Mouse (Mus musculus): ENCODE measurements at regions not wholly inside any gene's neighbourhood (a gene's known extent, or its start where the extent isn't known, plus 50 kb on each side); places are given as distances from the start of the nearest gene placed in this dataset.

DNA sequence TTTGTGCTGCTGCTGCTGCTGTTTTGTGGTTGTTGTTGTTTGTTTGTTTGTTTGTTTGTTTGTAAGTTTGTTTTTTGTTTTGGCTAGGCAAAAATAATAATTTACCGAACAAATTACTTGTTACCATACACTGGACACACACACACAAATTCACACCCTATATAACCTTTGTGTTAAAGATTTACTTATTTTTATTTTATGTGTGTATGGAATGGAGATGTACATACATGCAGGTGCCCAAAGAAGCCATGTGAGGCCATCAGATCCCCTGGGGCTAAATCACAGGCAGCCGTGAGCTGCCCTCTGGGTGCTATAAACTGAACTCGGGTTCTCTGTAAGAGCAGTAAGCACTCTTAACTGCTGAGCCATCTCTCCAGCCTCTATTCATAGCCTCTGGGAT, 56.0 kb downstream of the Pttg1 start:
- no peak for DNase-seq

DNA sequence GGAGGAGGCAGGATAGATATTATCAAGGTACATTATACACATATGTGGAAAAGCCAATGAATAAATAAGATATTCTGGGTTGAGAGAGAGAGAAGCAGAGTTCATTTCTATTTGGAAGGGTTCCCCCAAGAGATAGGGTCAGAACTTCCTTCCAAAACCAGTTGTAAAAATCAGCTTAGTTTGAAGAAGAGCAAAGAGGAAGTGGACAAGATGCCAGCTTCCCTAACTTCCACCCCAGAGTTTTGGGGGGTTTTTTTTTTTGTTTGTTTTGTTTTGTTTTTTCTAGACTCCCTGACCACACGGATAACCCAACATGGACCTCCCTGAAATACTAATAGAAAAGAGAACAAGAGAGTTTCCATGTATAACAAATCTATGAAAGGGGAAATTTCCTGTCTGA, 57.7 kb downstream of the Pttg1 start:
- DNase-seq: no peak

DNA sequence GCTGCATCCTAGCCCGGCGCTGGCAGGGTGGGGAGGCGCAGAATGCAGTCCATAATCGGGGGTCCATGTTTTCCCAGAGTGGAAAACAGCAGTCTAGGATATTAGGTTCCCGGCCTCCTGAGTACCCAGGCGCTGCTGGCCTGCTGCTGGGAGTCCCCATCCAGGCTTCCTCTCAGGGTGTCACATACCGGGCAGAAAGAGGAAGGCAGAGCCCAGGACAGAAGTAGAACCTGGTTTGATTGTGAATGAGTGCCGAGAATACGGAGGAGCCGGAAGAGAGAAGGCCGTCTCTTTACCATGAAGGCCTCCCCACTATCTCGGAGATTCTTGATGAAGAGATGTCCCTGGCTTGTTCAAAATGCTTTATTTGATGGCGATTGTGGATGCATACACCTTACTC, 64.2 kb downstream of the Pttg1 start:
- no peak for DNase-seq

DNA sequence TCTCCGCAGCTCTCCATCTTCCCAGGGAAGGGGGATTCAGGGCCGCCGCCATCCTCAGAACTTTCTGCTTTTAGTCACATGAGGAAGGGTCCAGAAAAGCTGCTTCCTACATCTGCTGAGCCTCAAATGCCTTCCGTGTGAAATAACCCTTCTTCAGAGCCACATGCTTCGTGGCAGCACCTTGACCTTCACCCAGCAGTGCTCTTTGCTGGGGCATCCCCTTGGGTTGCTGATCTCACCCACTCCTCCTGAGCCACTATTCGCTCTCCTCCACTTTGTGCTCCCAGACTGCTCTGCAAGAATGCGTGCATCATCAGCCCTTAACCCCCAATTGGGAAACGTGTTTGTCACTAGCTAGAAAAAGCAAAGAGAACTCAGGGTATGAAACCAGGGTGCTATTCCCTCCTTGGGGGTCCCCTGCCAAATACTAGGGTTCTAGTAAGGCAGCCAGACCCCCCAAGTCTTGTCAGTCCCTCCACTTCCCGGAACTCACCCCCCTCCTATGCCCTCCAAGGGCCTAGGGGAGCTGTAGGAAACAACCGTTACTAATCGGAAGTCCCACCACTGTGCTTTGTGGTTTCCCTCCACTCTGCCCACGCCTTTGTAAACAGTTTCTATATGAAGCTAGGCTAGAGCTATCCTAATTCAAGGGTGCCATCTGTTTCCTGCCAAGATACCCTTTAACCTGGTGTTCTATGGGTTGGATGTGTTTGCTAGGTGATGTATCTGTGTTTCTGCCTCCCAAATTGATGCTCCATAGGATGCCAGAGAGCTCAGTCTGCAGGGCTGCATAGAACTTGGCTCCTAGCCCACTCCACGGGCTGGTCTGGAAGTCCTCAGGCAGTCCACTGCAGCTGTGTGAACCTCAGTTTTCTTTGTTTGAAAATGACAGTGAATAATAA, 67.4 kb downstream of the Pttg1 start:
- peak; percentile 40 to 42 for DNase-seq

DNA sequence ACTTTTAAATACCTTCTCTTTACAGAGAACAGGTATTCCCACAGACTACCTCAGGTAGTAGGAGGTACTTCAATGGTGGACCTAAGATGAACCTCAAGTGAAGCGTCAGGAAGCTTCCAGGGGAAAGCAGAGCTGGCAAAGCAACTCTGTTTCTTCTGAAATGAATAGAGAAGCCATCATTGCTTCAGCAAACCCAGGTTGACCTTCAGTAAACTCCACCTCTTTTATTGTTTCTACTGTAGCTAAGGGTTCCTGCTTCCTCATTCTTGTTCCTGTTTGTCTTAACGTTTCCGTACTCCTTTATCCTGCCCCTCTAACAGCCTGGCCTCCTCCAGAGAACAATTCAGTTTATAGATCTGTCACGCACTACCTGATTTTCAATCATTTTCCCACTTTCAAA, 72.4 kb downstream of the Pttg1 start:
- no peak for DNase-seq

DNA sequence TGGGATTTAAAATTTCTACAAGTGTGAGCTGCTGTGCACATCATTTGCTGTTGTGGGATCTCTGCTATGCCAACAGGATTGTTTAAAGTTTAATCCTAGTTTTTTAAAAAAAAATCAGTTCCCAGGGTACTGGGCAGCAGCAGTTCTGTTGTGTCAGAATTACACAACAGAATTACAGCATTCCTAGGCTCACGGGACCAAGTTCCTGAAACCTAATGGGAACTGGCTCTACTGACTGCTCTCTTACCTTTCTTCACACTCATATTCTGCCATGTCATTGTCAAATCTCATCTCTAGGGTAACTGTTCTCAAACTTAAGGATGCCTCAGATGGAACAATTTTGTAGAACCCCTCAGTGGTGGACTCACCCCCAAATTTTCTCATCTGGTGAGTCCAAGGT, 73.0 kb downstream of the Pttg1 start:
- no peak for DNase-seq

DNA sequence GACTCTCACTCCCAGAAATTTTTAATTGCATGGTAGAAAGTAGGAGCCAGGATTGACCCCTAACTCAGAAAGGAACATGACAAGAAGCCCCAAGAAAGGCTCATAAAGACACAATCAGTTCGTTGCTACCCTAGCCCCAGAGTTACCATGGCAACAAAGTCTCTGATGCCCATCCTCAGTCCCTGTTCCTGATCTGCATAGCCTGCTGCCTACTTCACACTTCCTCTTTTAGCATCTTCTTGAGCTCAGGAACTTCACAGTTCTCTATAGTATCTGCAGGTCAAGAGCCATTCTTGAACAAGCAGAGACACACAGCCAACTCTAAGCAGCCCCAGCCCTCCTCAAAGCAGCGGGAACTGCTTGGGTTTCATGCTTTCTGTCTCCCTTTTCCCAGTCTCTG, 74.2 kb downstream of the Pttg1 start:
- DNase-seq: no peak

DNA sequence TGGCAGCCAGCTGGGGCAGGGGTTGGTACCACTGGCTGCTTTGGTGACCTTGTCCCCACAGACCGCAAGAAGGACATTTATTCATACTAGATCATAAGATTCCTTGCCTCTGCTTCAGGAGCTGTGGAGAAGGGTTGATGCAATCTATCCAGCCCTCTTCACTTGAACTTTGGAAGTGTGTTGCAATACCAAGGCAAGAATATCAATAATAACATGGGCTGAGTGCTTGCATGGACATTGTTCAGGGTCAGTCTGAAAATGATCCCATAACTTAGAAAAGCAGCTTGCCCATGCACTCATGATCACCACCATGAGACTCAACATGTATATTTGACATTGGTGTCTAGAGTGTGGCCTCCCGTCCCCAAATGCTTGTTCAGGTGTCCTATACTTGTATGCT, 74.7 kb downstream of the Pttg1 start:
- no peak for DNase-seq

DNA sequence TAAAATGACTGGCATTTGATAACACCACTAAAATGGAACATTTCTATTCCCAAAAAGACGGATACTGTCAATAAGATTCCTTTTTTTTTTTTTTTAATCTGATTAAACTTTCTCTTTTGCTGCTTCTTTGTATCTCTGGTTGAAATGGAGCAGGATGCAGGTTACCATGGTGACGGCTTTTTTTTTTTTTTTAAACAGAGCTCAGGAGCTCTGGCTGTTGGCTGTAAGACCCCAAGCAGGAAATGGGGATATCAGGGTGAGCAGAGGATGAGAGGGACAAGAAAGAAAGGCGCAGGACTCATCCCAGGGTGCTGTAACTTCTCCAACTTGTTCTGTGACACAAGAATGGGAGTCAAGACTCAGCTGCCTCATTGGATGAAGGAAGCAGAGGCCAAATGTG, 75.8 kb downstream of the Pttg1 start:
- DNase-seq: no peak

DNA sequence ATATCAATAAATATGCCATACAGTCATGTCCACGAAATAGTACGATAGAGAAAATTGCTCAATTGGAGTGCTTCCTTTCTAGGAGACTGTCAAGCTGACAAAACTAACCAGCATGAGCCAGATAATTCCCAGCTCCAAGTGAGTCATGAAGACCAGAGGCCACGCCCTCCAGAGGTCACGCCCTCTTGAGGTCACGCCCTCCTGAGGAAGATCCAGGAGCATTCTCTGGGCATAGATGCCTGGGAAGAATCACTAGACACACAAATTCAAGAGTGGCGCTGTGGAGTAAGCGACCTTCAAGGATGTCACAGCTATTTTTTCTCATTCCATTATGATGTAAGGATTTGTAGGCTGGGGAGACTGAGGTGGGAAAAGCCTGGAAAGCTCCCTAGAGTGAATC, 76.5 kb downstream of the Pttg1 start:
- DNase-seq: no peak

DNA sequence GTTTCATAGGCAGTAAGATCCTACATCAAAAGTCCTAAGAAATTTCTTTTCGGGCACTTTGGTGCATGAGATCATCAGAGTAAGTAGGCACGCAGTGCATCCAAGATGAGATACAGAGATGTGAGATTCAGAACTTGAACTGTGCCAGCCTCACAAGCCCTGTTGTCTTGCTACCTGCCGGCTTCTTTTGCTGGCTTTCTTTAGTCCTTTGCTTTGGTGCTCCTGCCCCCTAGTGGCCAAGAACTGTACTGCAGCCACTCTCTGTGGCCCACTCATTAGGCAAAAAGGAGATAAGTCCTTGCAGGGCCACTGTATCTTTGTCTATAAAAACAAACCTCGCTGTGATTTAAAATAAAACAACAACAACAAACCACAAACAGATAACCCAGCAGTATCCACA, 77.5 kb downstream of the Pttg1 start:
- peak; percentile 94 to 97 for DNase-seq

DNA sequence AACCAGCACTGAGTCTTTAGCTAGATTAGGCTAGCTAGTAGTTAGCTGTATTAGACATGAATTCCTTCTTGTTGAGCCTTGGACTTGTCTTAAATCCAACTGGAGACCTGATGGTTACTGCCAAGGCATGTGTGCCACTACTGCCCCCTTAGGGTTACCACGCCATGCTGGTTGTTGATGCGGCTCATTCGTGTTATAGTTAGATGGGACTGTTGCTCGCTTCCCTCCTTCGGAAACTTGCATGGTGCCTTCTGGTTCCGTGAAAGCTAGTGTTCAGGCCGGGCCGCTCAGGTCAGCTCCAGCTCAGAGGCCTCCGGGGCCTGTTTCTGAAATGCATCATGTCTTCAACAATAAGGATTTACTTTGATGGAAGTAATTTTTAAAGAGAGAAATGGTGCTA, 79.6 kb downstream of the Pttg1 start:
- DNase-seq: no peak

DNA sequence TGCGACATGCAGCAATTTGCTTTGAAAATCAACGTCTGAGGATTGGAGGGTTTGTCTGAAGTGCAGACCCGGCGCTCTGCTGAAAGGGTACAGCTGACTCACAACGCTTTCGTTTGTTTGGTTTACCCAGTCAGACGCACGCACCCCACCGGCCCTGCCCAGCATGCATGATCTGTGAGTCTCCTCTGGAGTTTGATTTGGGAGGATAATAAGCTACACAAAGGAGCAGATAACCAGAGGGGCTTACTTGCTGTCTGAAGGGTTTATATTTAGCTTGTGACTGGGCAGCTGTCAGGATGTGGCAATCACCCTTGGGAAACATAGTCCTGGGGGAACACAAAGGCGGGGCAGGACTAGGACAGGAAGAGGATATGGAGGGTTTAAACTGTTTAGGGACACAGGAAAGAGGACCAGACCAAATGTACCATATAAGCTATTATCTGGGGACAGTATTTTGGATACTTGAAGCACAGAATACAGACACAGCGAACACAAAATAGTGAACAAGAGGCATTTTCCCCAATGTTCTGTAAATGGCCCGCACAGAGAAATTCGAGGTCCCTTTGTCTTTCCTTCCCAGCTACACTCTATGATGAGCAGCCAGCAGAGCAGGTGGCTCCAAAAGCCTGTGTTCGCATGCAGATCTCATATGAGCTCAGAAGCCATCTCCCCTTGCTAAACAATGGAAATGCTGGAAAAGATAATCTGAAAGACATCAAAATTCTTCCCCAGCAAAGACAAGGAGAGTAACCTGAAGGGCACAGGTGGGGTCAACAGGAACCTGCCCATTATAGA, 81.1 kb downstream of the Pttg1 start:
- peak; percentile 34 to 38 for DNase-seq

DNA sequence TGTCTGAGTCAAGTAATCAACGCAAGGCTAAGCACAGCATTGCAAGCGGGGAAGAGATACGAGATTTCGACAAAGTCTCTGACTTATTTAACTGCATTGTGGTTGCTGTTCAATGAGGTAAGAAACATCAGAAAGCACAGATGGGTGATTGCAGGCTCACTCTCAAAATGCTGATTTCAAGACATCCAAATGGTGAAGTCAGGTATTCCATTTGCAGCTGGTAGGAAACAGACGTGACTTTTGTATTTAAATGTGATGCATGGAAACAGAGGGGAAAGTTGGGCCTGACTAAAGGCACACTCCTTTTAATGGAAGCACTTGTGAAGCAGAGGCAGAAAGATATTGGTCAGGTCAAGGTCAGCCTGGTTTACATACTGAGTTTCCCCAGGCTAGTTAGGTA, 82.5 kb downstream of the Pttg1 start:
- no peak for DNase-seq

DNA sequence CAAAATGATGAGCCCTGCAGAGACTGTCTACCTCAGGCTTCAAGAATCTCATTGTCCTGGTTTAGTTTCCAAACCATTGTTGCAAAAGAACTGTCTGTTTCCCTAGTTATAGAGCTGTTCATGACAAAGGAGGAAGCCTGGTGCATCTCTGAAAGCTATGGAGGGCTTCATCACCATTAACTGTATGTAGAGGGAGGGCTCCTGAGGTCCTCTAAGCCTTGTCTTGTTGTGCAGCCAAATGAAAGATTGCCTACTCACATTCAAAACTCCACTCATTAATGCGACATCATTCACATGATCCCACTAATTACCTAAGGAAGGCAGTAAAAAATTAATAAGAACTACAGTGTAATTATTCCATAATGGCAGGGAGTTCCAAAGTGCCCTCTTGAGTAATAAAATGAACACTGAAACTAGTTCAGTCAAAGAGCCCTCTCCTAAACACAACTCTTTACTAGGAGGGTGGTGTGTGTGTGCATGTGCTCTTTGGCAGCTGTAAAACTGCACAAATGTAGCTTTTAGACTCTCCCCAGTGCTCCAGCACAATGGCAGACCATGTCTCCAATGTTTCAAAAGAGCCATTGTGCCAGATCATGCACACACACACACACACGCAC, 87.6 kb downstream of the Pttg1 start:
- no peak for DNase-seq

DNA sequence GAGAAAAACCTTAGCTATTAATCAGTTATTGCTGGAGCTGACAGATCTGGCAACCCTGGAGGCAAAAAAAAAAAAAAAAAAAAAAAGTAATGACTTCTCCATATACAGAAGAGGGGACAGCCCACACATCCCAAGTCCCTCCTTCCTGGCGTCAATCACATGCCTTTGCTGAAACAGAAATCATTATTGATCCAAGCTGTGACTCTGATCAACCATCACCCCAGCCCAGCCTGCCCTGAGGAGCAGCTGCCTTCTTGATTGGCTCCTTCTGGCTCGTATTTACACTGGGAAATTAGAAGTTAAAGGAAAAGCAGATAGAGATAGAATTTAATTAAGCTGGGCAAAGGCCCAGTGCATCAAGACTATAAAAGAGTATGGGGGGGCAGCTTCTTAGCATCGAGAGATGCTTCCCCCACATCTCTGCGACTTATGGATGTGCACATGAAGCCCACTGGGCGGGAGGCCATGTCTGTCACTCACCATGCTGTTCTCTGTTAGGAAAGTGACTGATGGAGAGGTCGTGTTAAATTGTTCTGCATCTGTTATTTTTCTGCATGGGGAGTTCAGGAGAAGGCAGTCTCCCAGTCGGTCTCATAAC, 90.3 kb downstream of the Pttg1 start:
- peak in 1 of 2 experiments; percentile 23 for DNase-seq

DNA sequence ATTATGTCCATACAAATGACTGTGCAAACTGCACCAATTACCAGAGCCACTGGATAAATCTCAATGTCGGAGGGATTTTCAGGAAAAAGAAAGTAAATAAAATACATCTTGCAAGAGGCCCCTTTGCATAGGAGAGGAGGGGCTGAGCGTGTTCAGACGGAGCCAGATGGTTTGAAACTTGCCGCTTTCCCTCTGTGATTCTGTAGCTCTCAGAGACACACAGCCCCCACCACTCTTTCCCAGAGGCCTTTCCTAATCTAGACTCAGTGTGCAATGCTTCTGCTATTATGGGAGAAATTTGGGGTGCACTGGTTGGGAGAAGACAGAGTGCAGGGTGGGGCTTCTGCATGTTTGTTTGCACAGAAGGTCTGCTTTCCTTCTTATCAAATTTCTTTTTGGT, 92.5 kb downstream of the Pttg1 start:
- no peak for DNase-seq

DNA sequence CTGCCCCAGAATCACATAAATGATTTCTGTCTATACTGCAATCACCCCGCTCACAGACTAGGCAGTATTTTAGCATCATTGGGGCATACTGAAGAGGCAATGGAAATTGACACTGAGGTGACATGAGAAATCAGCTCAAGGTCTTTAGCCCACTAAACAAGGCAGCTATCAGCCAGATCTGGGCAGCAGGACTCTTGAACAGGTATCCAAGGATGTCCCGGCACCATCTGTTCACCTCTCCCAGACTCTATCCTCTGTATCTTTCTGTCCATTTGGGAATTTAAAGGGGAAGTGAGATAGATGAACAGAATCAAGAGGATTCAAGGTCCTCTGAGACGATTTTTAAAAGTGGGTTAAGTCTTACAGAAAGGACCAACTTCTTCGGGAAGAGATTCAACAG, 112.1 kb downstream of the Pttg1 start:
- DNase-seq: peak; percentile 16 to 27

Data from cerebellum, postnatal 10 days (tissue).